In the genomic region with DNA sequence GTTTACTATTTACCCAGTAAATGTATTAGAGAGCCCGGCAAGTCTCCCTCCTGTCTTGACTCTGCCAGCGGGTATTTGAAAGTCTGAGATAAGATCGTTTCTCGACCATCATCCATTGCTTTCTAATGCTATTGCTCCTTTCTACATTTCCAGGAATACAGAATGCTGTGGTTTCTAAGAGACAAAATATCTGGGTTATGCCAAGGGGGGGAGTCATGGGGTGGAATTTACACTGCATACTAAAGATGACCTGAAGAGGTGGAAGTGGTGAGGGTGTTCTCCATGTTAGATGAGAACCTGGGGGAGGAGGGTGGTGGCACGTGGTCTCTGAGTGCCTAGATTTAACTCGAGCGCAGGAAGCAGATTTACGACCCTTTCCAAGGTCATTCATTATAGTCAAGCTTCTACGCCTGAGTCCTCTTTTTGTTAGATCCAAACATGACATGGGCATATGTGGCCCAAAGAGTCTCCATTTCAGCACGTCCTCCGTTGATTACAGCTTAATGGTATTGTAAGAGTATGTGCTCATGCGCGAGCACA, we compare ENCODE assay signal across 16 mouse cellular contexts. TPM values are rescaled to one million over a fixed set of nuclear protein-coding genes. Genes with fewer than 3 reads are reported as not detected.
DNase-seq lines count a peak whose midpoint lies in the region; ATAC-seq and TF ChIP-seq lines count a peak whose summit lies in the region.
"Had no signal": no experiment of that assay in that cellular context is flagged by ENCODE, and none has a peak within 500 bp of the region (broad histone marks: within the 10 kb centered on the region; RNA-seq: fewer than 3 reads in every experiment).

No protein-coding gene starts in this region.

- no peak overlapping the region for H3K4me3 ChIP-seq in kidney, embryonic 16.5 days (ENCODE audit: low read length)
- H3K4me3 ChIP-seq in embryonic facial prominence, embryonic 10.5 days, result no peak overlapping the region
- no peak overlapping the region for H3K4me3 ChIP-seq in myocyte
- no peak overlapping the region for H3K4me3 ChIP-seq in forebrain, embryonic 15.5 days
- H3K4me3 ChIP-seq: midbrain, embryonic 12.5 days had no signal

- H3K27ac ChIP-seq in kidney, embryonic 16.5 days (ENCODE audit: low read length), result peak overlapping the region; percentile 96
- peak overlapping the region; percentile 10; the same call in 1 of the 2 replicates for H3K27ac ChIP-seq in embryonic facial prominence, embryonic 10.5 days (replicated peaks)
- H3K27ac ChIP-seq in forebrain, embryonic 15.5 days (replicated peaks), result no peak overlapping the region
- H3K27ac ChIP-seq: macrophage; midbrain, embryonic 12.5 days had no signal

- WGBS in kidney, embryonic 16.5 days, result 24% methylated on average over 13 of the region's 13 CpGs
- WGBS in embryonic facial prominence, embryonic 10.5 days, result 78% methylated on average over 13 of the region's 13 CpGs
- 81% methylated on average over 13 of the region's 13 CpGs for WGBS in forebrain, embryonic 15.5 days

- peak; percentile 48 for DNase-seq in CD4-positive, CD25-positive, alpha-beta regulatory T cell, adult 2 months (ENCODE audit: low read depth, low spot score)
- DNase-seq in kidney, adult 9 months, result no peak
- no peak for DNase-seq in embryonic facial prominence, embryonic 10.5 days (ENCODE audit: low spot score)
- DNase-seq: adrenal gland, postnatal 25 days; cerebellum, adult 2 months; gastrocnemius, postnatal 36 days; lung, adult 2 months; thymus, adult 18-20 months had no signal

- H3K4me1 ChIP-seq in kidney, embryonic 16.5 days (ENCODE audit: insufficient read depth, low read length), result peaks cover 45% of the 10 kb centered on the region
- peaks cover 56% of the 10 kb centered on the region for H3K4me1 ChIP-seq in embryonic facial prominence, embryonic 10.5 days
- peaks cover 24% of the 10 kb centered on the region for H3K4me1 ChIP-seq in forebrain, embryonic 15.5 days

- TF ChIP-seq POLR2A in myocyte (IDR thresholded peaks at IDR 0.05; ENCODE audit: insufficient read length, low read depth), result no peak

- no peak overlapping the region for H3ac ChIP-seq in myocyte (ENCODE audit: control insufficient read depth, insufficient read length)

- H3K36me3 ChIP-seq in kidney, embryonic 16.5 days (ENCODE audit: insufficient read depth, low read length), result no peaks in the 10 kb centered on the region
- H3K36me3 ChIP-seq in embryonic facial prominence, embryonic 10.5 days (replicated peaks), result no peaks in the 10 kb centered on the region
- no peaks in the 10 kb centered on the region for H3K36me3 ChIP-seq in myocyte (ENCODE audit: control insufficient read depth, insufficient read depth)
- no peaks in the 10 kb centered on the region for H3K36me3 ChIP-seq in forebrain, embryonic 15.5 days
- H3K36me3 ChIP-seq: midbrain, embryonic 12.5 days had no signal

- H3K79me2 ChIP-seq in myocyte (ENCODE audit: control insufficient read depth, insufficient read depth), result no peaks in the 10 kb centered on the region

- no peak overlapping the region for H3K4me2 ChIP-seq in kidney, embryonic 16.5 days (replicated peaks; ENCODE audit: low read depth, low read length)
- peak overlapping the region; percentile 96 for H3K4me2 ChIP-seq in myocyte (ENCODE audit: low read depth)
- no peak overlapping the region for H3K4me2 ChIP-seq in forebrain, embryonic 15.5 days (replicated peaks)
- H3K4me2 ChIP-seq: liver, embryonic 11.5 days; midbrain, embryonic 12.5 days had no signal

- H3K9ac ChIP-seq in kidney, embryonic 16.5 days (replicated peaks; ENCODE audit: low read length), result no peak overlapping the region
- no peak overlapping the region for H3K9ac ChIP-seq in forebrain, embryonic 15.5 days (replicated peaks)
- H3K9ac ChIP-seq: midbrain, embryonic 12.5 days had no signal

- ATAC-seq in CD4-positive, CD25-positive, alpha-beta regulatory T cell, adult 4 months, result no peak
- ATAC-seq in kidney, embryonic 16.5 days (ENCODE audit: low FRiP score, low TSS enrichment), result no peak
- ATAC-seq in forebrain, embryonic 15.5 days (replicated peaks), result no peak
- no peak for ATAC-seq in erythroblast, adult 5-6 weeks (replicated peaks; ENCODE audit: low FRiP score, poor library complexity, severe bottlenecking)

- no peaks in the 10 kb centered on the region for H3K27me3 ChIP-seq in kidney, embryonic 16.5 days (ENCODE audit: insufficient read depth, low read length)
- 0 out of 2 replicates have a peak, but pooled peaks cover 5% of the 10 kb centered on the region for H3K27me3 ChIP-seq in embryonic facial prominence, embryonic 10.5 days (replicated peaks; ENCODE audit: low read depth, poor library complexity, severe bottlenecking)
- H3K27me3 ChIP-seq in myocyte (ENCODE audit: control insufficient read depth, insufficient read depth, insufficient read length), result no peaks in the 10 kb centered on the region
- H3K27me3 ChIP-seq in forebrain, embryonic 15.5 days, result no peaks in the 10 kb centered on the region
- H3K27me3 ChIP-seq: midbrain, embryonic 12.5 days had no signal

- no peaks in the 10 kb centered on the region for H3K9me3 ChIP-seq in kidney, embryonic 16.5 days (ENCODE audit: low read length)
- no peaks in the 10 kb centered on the region for H3K9me3 ChIP-seq in embryonic facial prominence, embryonic 10.5 days
- no peaks in the 10 kb centered on the region for H3K9me3 ChIP-seq in forebrain, embryonic 15.5 days
- H3K9me3 ChIP-seq: midbrain, embryonic 12.5 days had no signal

TF ChIP-seq in myocyte, 11 proteins besides CTCF, POLR2A, EP300 and RAD21:
- no peak for TF ChIP-seq MYOG (IDR thresholded peaks at IDR 0.05; ENCODE audit: control insufficient read depth in 1 of 3, insufficient read depth in 1 of 3, insufficient read length in 2 of 3, low read depth in 2 of 3)
- no peak for TF ChIP-seq E2F4 (IDR thresholded peaks at IDR 0.05; ENCODE audit: insufficient read depth)
- no peak for TF ChIP-seq MYOD1 (IDR thresholded peaks at IDR 0.05; ENCODE audit: control insufficient read depth in 1 of 3, insufficient read length in 2 of 3, low read depth in 2 of 3)
- TF ChIP-seq REST (IDR thresholded peaks at IDR 0.05; ENCODE audit: insufficient read depth, insufficient read length), result no peak
- TF ChIP-seq POLR2AphosphoS2 (IDR thresholded peaks at IDR 0.05; ENCODE audit: insufficient read length, low read depth), result no peak
- TF ChIP-seq SRF (IDR thresholded peaks at IDR 0.05; ENCODE audit: control insufficient read depth, insufficient read length, low read depth), result no peak
- TF ChIP-seq MAX (IDR thresholded peaks at IDR 0.05; ENCODE audit: low read depth), result no peak
- no peak for TF ChIP-seq USF1 (IDR thresholded peaks at IDR 0.05; ENCODE audit: low read depth)
- no peak for TF ChIP-seq CEBPB (IDR thresholded peaks at IDR 0.05; ENCODE audit: insufficient read depth, poor library complexity, severe bottlenecking)
- TF ChIP-seq TCF12 (IDR thresholded peaks at IDR 0.05; ENCODE audit: insufficient read depth, poor library complexity, severe bottlenecking), result no peak
- no peak for TF ChIP-seq TCF3 (IDR thresholded peaks at IDR 0.05; ENCODE audit: insufficient read length, low read depth)

RNA-seq across cellular contexts. Expression of a gene that starts 16.7 kb away (rescaled TPM):
- 10 to 100 TPM; 11.3 to 39.0 TPM for polyA plus RNA-seq in CD4-positive, CD25-positive, alpha-beta regulatory T cell, adult 4 months (2017; shearing (Covaris generic))
- 2.7 and 3.5 TPM in 2 replicates for polyA plus RNA-seq in kidney, embryonic 16.5 days (2015; fragmentation: Nextera tagmentation; extraction: Ambion mirVana)
- polyA plus RNA-seq in embryonic facial prominence, embryonic 10.5 days (2016; fragmentation: Nextera tagmentation; extraction: Ambion mirVana), result 1.4 and 1.8 TPM in 2 replicates
- polyA plus RNA-seq in myocyte (2012; fragmentation: generic; extraction: Trizol), result 3.1 TPM
- polyA plus RNA-seq in forebrain, embryonic 15.5 days (2015; fragmentation: Nextera tagmentation; extraction: Ambion mirVana), result 1.6 and 2.2 TPM in 2 replicates
- 40.3 and 41.9 TPM in 2 replicates for total RNA-seq in erythroblast, adult 5-6 weeks (2015; ENCODE audit: low replicate concordance)
- 25.0 and 32.1 TPM in 2 replicates for total RNA-seq in erythroblast, adult 5-6 weeks (2017; ENCODE audit: low replicate concordance)
